Mouse (Mus musculus) hindbrain, embryonic 12.5 days (tissue): Measurements from ENCODE around the gene Fndc11. TPM values are rescaled to one million over a fixed set of nuclear protein-coding genes. Genes with fewer than 3 reads are reported as not detected.

Experiments
- ATAC-seq: fragments of 200-750 bp; cut with Nextera tagmentation; 2 replicates; pipeline ENCODE4 v1.8.0; 2017; ENCODE audit warnings: moderate TSS enrichment; ENCODE audit not compliant: low FRiP score
- H3K27ac ChIP-seq: fragments of 300-500 bp; sonication (generic); 2 replicates; pipeline ENCODE4 v1.5.1; 2016; ENCODE audit warnings: mild to moderate bottlenecking
- H3K27me3 ChIP-seq: fragments of 300-500 bp; sonication (generic); 2 replicates; pipeline ENCODE4 v1.6.1; 2016; ENCODE audit warnings: mild to moderate bottlenecking
- H3K36me3 ChIP-seq: fragments of 300-500 bp; sonication (generic); 2 replicates; pipeline ENCODE4 v1.6.1; 2016; ENCODE audit warnings: mild to moderate bottlenecking
- H3K4me1 ChIP-seq: fragments of 300-500 bp; sonication (generic); 2 replicates; pipeline ENCODE4 v1.6.1; 2016
- H3K4me2 ChIP-seq: fragments of 300-500 bp; sonication (generic); replicated peaks from 2 replicates; pipeline ENCODE4 v1.6.1; 2016; ENCODE audit warnings: mild to moderate bottlenecking
- H3K4me3 ChIP-seq: fragments of 300-500 bp; sonication (generic); 2 replicates; pipeline ENCODE4 v1.5.1; 2016; ENCODE audit warnings: mild to moderate bottlenecking
- H3K9ac ChIP-seq: fragments of 300-500 bp; sonication (generic); 2 replicates; pipeline ENCODE4 v1.6.1; 2016; ENCODE audit warnings: mild to moderate bottlenecking, moderate library complexity
- H3K9me3 ChIP-seq: fragments of 300-500 bp; sonication (generic); replicated peaks from 2 replicates; pipeline ENCODE4 v1.6.1; 2016; ENCODE audit warnings: mild to moderate bottlenecking
- WGBS: fragments of 180-500 bp; shearing (Covaris S2); methylation state at CpG from one replicate; pipeline ENCODE4 v1.1.7; 2016; 5-methylcytosine and 5-hydroxymethylcytosine counted together
- polyA plus RNA-seq: library from polyadenylated mRNA; unstranded; fragments of >200 nt; fragmentation: Nextera tagmentation; extraction: Ambion mirVana; gene quantifications from 2 replicates; pipeline ENCODE4 v1.2.1, GENCODE M21; 2016

The Fndc11 gene
- polyA plus RNA-seq, 1 experiment from 2014 or later = 0.15 TPM

DNA sequence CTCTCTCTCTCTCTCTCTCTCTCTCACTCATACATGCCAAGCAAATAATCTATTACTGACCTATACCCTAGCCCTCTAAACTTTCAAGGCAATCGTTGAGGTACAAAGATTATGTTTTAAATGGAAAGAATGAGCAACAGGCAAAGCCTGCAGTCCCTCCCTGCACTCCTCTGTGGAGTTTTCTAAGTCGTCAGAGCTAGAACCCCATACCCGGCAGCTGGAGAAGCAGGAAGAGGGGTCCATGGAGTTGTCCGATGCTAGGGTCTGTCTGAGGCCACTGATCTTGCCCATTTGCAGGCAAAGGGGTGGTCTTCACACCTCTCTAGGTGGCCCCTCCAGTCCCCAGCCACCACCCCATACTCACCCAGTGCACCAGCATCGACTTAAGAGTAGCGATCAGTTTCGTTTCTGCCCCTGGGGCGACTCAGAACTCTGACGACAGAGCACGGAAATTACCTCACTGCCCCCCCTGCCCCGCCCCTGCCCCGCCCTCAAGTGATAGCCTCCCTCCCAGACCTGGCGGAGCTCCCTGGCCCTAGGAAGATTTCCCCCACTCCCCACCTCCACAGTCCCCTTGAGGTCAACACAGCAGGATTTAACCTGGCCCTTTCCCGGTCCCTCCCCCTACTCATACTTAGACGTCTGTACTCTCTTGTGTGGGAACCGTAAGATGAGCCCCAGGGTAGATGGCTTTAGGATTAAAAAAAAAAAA lies 21.9 kb downstream of the Fndc11 start, which contains the start of gene Helz2:
TSS of gene Helz2 (minus strand) at position 426 of the 712 bp plus-strand sequence.
- Histone ChIP-seq H3K4me3 (peak within 1 kb of the TSS; percentile 29), H3K27ac (no peak within 1 kb of the TSS), H3K27me3 (no peaks in the 10 kb centered on the region), H3K9ac (0 out of 2 replicates have a peak within 1 kb of the TSS, but pooled peaks have one; percentile 23), H3K4me1 (0 out of 2 replicates have a peak, but pooled peaks cover 4% of the 10 kb centered on the region), H3K9me3 (no peaks in the 10 kb centered on the region), H3K4me2 (peak within 1 kb of the TSS; percentile 47), H3K36me3 (no peaks in the 10 kb centered on the region)
- ATAC-seq = no peak
- WGBS = 14% methylated on average over 16 of the region's 16 CpGs

- Histone ChIP-seq H3K4me2 (peak overlapping the region; percentile 47), H3K9me3 (no peaks in the 10 kb centered on the region), H3K27ac (no peak overlapping the region), H3K4me3 (peak overlapping the region; percentile 29; the same call in 1 of the 2 replicates), H3K9ac (no peak overlapping the region), H3K36me3 (no peaks in the 10 kb centered on the region), H3K27me3 (no peaks in the 10 kb centered on the region), H3K4me1 (0 out of 2 replicates have a peak, but pooled peaks cover 4% of the 10 kb centered on the region)
- ATAC-seq = no peak
- 69% methylated on average over 3 of the region's 3 CpGs for WGBS
These were observed 22.5 kb downstream of the Fndc11 start for GRCm38 (mm10) chr2:181242314-181242665.

DNA sequence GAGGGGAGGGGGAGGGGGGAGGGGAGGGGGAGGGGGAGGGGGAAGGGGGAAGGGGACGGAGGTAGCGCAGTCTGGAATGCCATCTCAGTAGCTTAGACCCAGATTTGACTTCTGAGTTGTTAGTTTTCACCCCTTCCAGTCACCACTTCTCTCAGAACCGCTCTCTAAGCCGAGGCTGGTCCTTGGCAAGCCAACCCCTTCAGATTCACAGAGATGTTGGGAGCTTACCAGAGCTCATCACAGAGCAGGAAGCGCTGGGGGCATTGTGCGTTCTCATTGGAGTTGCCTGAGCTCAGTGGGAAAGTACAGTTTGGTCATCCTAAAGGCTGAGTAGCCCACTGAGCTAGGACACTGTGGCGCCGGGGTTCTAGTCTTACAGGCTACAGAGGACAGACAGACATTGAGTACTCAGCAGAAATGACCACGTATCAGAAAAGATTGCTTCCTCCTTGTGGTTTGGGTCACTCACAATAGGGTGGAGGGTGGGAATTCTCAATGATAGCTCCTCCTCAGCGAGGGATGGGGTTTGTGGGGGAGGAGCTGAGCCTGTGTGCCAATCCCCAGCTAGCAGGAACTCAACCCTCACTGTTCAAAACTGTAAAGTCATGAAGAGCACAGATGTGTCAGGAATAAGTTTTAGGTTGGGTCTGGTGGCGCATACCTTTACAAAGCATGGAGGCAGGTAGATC lies 24.0 kb downstream of the Fndc11 start:
- WGBS = 28% methylated on average over 11 of the region's 11 CpGs
- Histone ChIP-seq H3K9ac (no peak overlapping the region), H3K9me3 (no peaks in the 10 kb centered on the region), H3K36me3 (no peaks in the 10 kb centered on the region), H3K4me3 (no peak overlapping the region), H3K27ac (no peak overlapping the region), H3K4me2 (no peak overlapping the region), H3K27me3 (no peaks in the 10 kb centered on the region), H3K4me1 (0 out of 2 replicates have a peak, but pooled peaks cover 4% of the 10 kb centered on the region)
- no peak for ATAC-seq

- no peaks in the 10 kb centered on the region for H3K9me3 ChIP-seq
- H3K4me1 ChIP-seq = 0 out of 2 replicates have a peak, but pooled peaks cover 4% of the 10 kb centered on the region
- no peak overlapping the region for H3K9ac ChIP-seq
- H3K27ac ChIP-seq = no peak overlapping the region
- H3K4me3 ChIP-seq = no peak overlapping the region
- H3K27me3 ChIP-seq = no peaks in the 10 kb centered on the region
- H3K36me3 ChIP-seq = no peaks in the 10 kb centered on the region
- no peak overlapping the region for H3K4me2 ChIP-seq
- WGBS = 34% methylated on average over 2 of the region's 2 CpGs
- no peak for ATAC-seq
These were observed 25.2 kb downstream of the Fndc11 start for GRCm38 (mm10) chr2:181245031-181245430.

- WGBS = 87% methylated on average over 10 of the region's 10 CpGs
- H3K27ac ChIP-seq = no peak overlapping the region
- H3K9ac ChIP-seq = no peak overlapping the region
- peaks cover 34% of the 10 kb centered on the region for H3K36me3 ChIP-seq
- H3K4me3 ChIP-seq = no peak overlapping the region
- H3K4me1 ChIP-seq = no peaks in the 10 kb centered on the region
- no peak overlapping the region for H3K4me2 ChIP-seq
- no peaks in the 10 kb centered on the region for H3K9me3 ChIP-seq
- ATAC-seq = no peak
- H3K27me3 ChIP-seq = no peaks in the 10 kb centered on the region
These were observed 29.4 kb downstream of the Fndc11 start for GRCm38 (mm10) chr2:181249217-181249616.

DNA sequence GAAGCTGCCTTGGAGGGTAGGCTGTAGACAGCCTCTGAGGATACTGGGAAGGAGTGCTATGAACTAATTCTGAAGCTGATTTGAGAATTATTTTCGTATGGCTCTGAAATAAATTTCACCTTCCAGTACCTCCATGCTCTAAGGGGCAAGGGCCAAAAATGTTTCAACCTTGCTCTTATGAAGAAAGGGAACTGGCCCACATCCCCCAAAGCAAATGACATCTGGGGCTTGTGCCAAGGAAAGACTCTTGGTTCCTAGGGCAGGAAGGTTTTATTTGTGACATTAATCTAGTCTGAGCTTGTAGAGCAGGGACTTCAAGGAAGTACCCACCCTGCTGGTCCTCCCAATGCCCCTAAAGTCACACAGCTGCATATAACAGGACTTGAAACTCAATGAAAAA lies 32.0 kb downstream of the Fndc11 start:
- Histone ChIP-seq H3K9me3 (no peaks in the 10 kb centered on the region), H3K27me3 (no peaks in the 10 kb centered on the region), H3K27ac (no peak overlapping the region), H3K4me3 (no peak overlapping the region), H3K36me3 (peaks cover 56% of the 10 kb centered on the region), H3K4me1 (no peaks in the 10 kb centered on the region), H3K9ac (no peak overlapping the region), H3K4me2 (no peak overlapping the region)
- WGBS = 93% methylated on average over 1 of the region's 1 CpGs
- ATAC-seq = no peak

DNA sequence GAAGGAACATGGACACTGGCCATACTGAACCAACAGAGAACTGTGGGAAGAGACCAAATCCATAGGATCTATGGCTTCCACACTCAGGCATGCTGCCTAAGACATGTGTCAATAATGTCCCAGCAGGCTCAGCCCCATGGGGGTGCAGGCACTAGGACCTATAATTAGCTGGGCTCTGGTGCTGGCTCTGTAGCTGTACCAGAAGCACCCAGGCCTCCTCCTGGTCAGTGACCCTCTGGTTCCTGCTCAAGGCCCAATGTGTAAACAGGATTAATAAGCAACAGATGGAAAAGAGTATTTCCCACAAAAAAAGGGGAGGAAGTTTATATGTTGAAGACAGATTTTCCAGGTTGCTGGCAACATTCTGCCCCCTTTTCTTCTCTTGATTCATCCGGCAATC lies 33.4 kb downstream of the Fndc11 start:
- Histone ChIP-seq H3K9me3 (no peaks in the 10 kb centered on the region), H3K4me1 (no peaks in the 10 kb centered on the region), H3K4me2 (no peak overlapping the region), H3K9ac (no peak overlapping the region), H3K27ac (no peak overlapping the region), H3K4me3 (no peak overlapping the region), H3K36me3 (peaks cover 68% of the 10 kb centered on the region), H3K27me3 (no peaks in the 10 kb centered on the region)
- WGBS = 82% methylated on average over 1 of the region's 1 CpGs
- ATAC-seq = no peak

DNA sequence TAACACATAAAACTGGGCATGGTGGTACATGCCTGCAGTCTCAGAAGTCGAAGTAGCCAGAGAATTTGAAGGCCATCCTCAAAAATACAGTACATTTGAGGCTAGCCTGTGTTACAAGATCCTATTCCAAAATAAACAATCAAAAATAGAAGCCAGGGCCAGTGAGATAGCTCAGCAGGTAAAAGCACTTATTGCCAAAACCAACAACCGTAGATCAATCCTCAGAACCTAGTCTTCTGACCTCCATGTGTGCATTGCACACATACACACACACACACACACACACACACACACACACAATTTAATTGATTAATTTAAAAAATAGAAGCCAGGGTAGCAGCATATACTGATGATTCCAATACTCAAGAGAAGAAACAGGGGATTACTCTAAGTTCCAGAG lies 47.0 kb downstream of the Fndc11 start:
- Histone ChIP-seq H3K4me1 (no peaks in the 10 kb centered on the region), H3K9ac (no peak overlapping the region), H3K36me3 (peaks cover 60% of the 10 kb centered on the region), H3K27me3 (no peaks in the 10 kb centered on the region), H3K27ac (no peak overlapping the region), H3K9me3 (no peaks in the 10 kb centered on the region), H3K4me2 (no peak overlapping the region), H3K4me3 (no peak overlapping the region)
- WGBS = 100% methylated on average over 2 of the region's 2 CpGs
- no peak for ATAC-seq

GRCm38 (mm10) chr2:181272092-181272491 lies 52.3 kb downstream of the Fndc11 start:
- ATAC-seq = no peak
- no peak overlapping the region for H3K4me2 ChIP-seq
- H3K4me1 ChIP-seq = no peaks in the 10 kb centered on the region
- H3K9me3 ChIP-seq = no peaks in the 10 kb centered on the region
- 92% methylated on average over 2 of the region's 2 CpGs for WGBS
- no peak overlapping the region for H3K9ac ChIP-seq
- H3K36me3 ChIP-seq = peaks cover 59% of the 10 kb centered on the region
- H3K27ac ChIP-seq = no peak overlapping the region
- no peaks in the 10 kb centered on the region for H3K27me3 ChIP-seq
- H3K4me3 ChIP-seq = no peak overlapping the region

Other genes with a start within 250 kb of the Fndc11 start
- 1.8 and 2.1 TPM in 2 replicates for gene Col20a1, start 233.5 kb upstream of the Fndc11 start, polyA plus RNA-seq
- 44.6 and 47.0 TPM in 2 replicates for gene Chrna4, start 176.5 kb upstream of the Fndc11 start, polyA plus RNA-seq
- gene Kcnq2, start 84.7 kb upstream of the Fndc11 start, polyA plus RNA-seq = 41.7 and 43.1 TPM in 2 replicates
- gene Eef1a2, start 63.0 kb upstream of the Fndc11 start, polyA plus RNA-seq = 2.3 and 2.5 TPM in 2 replicates
- gene Ppdpf, start 32.8 kb upstream of the Fndc11 start, polyA plus RNA-seq = 388 and 419 TPM in 2 replicates
- gene Ptk6, start 17.2 kb upstream of the Fndc11 start, polyA plus RNA-seq = not detected in 2 replicates
- 0.08 TPM in 1 of 2 replicates, not detected in the other for gene Srms, start 6.8 kb upstream of the Fndc11 start, polyA plus RNA-seq
- 0.81 and 0.87 TPM in 2 replicates for gene Helz2, start 22.0 kb downstream of the Fndc11 start, polyA plus RNA-seq
- gene Gmeb2, start 68.0 kb downstream of the Fndc11 start, polyA plus RNA-seq = 21.9 and 22.5 TPM in 2 replicates
- 502 and 505 TPM in 2 replicates for gene Stmn3, start 94.5 kb downstream of the Fndc11 start, polyA plus RNA-seq
- 47.8 and 49.2 TPM in 2 replicates for gene Rtel1, start 99.7 kb downstream of the Fndc11 start, polyA plus RNA-seq
- gene Zgpat, start 144.9 kb downstream of the Fndc11 start, polyA plus RNA-seq = 71.7 and 74.7 TPM in 2 replicates
- gene Arfrp1, start 145.4 kb downstream of the Fndc11 start, polyA plus RNA-seq = 68.5 and 76.6 TPM in 2 replicates
- gene Lime1, start 160.1 kb downstream of the Fndc11 start, polyA plus RNA-seq = 37.8 and 41.8 TPM in 2 replicates
- 22.3 and 22.7 TPM in 2 replicates for gene Zbtb46, start 239.4 kb downstream of the Fndc11 start, polyA plus RNA-seq